Mouse (Mus musculus) heart, postnatal 0 days (tissue): ENCODE data around the gene Vwce.

Experiments used
- CTCF ChIP-seq: IDR thresholded peaks from 2 replicates; pipeline ENCODE4 v1.5.1; 2016; ENCODE audit warnings: antibody characterized with exemption, control low read depth, low read depth
- EP300 ChIP-seq: IDR thresholded peaks from 2 replicates; pipeline ENCODE4 v1.6.1; 2016; ENCODE audit warnings: antibody characterized with exemption, low read depth

GRCm38 (mm10) chr19:10640080-10640479 lies 6.1 kb downstream of the Vwce start:
- TF ChIP-seq CTCF: no peak
- TF ChIP-seq EP300: no peak
